Mouse (Mus musculus) midbrain, embryonic 11.5 days (tissue): ENCODE data around the gene Ccr7. TPM values are rescaled to one million over a fixed set of nuclear protein-coding genes. Genes with fewer than 3 reads are reported as not detected.

Experiments
- ATAC-seq: fragments of 200-750 bp; cut with Nextera tagmentation; 2 replicates; pipeline ENCODE4 v1.8.0; 2017; ENCODE audit warnings: moderate TSS enrichment, moderate library complexity; ENCODE audit not compliant: low FRiP score
- DNase-seq: peaks from one replicate; pipeline ENCODE4 v3.0.0; 2015; ENCODE audit warnings: low spot score; ENCODE audit errors: missing footprints
- H3K27ac ChIP-seq: fragments of 300-500 bp; sonication (generic); 2 replicates; pipeline ENCODE4 v1.5.1; 2014; ENCODE audit warnings: low read depth, low read length
- H3K27me3 ChIP-seq: fragments of 300-500 bp; sonication (generic); 2 replicates; pipeline ENCODE4 v1.6.1; 2014; ENCODE audit warnings: mild to moderate bottlenecking, low read length, moderate library complexity, mixed read lengths; ENCODE audit not compliant: control insufficient read depth, insufficient read depth
- H3K36me3 ChIP-seq: fragments of 300-500 bp; sonication (generic); 2 replicates; pipeline ENCODE4 v1.6.1; 2014; ENCODE audit warnings: mild to moderate bottlenecking, low read length, moderate library complexity, mixed read lengths; ENCODE audit not compliant: control insufficient read depth, insufficient read depth
- H3K4me1 ChIP-seq: fragments of 300-500 bp; sonication (generic); 2 replicates; pipeline ENCODE4 v1.6.1; 2014; ENCODE audit warnings: low read length; ENCODE audit not compliant: control insufficient read depth, insufficient read depth
- H3K4me2 ChIP-seq: fragments of 300-500 bp; sonication (generic); 2 replicates; pipeline ENCODE4 v1.6.1; 2014; ENCODE audit warnings: mild to moderate bottlenecking, moderate library complexity
- H3K4me3 ChIP-seq: fragments of 300-500 bp; sonication (generic); 2 replicates; pipeline ENCODE4 v1.5.1; 2014; ENCODE audit warnings: low read depth, low read length
- H3K9ac ChIP-seq: fragments of 300-500 bp; sonication (generic); 2 replicates; pipeline ENCODE4 v1.6.1; 2014; ENCODE audit warnings: low read length
- H3K9me3 ChIP-seq: fragments of 300-500 bp; sonication (generic); 2 replicates; pipeline ENCODE4 v1.6.1; 2016; ENCODE audit warnings: low read length; ENCODE audit not compliant: control insufficient read depth
- WGBS: fragments of 180-500 bp; shearing (Covaris S2); extraction: QIAGEN DNeasy Blood & Tissue Kit; methylation state at CpG from one replicate; pipeline ENCODE4 v1.1.7; 2014; 5-methylcytosine and 5-hydroxymethylcytosine counted together
- polyA plus RNA-seq: library from polyadenylated mRNA; unstranded; fragments of >200 nt; fragmentation: Nextera tagmentation; extraction: Ambion mirVana; gene quantifications from 2 replicates; pipeline ENCODE4 v1.2.1, GENCODE M21; 2014

The Ccr7 gene
- polyA plus RNA-seq, 1 experiment from 2014 or later: not detected

- no peaks in the 10 kb centered on the region for H3K27me3 ChIP-seq
- H3K36me3 ChIP-seq: no peaks in the 10 kb centered on the region
- no peak overlapping the region for H3K27ac ChIP-seq
- no peak overlapping the region for H3K9ac ChIP-seq
- no peaks in the 10 kb centered on the region for H3K9me3 ChIP-seq
- H3K4me3 ChIP-seq: no peak overlapping the region
- DNase-seq (peak; percentile 89), ATAC-seq (peak; percentile 51; the same call in 1 of the 2 replicates)
- 34% methylated on average over 16 of the region's 16 CpGs for WGBS
- peaks cover 17% of the 10 kb centered on the region for H3K4me1 ChIP-seq
- no peak overlapping the region for H3K4me2 ChIP-seq
Observed at GRCm38 (mm10) chr11:99148896-99149703, 5.8 kb downstream of the Ccr7 start.

GRCm38 (mm10) chr11:99148400-99148799, 6.5 kb downstream of the Ccr7 start:
- Histone ChIP-seq H3K4me2 (no peak overlapping the region), H3K27ac (no peak overlapping the region), H3K27me3 (no peaks in the 10 kb centered on the region), H3K36me3 (no peaks in the 10 kb centered on the region), H3K9me3 (no peaks in the 10 kb centered on the region), H3K9ac (no peak overlapping the region), H3K4me3 (no peak overlapping the region), H3K4me1 (peaks cover 17% of the 10 kb centered on the region)
- peak; percentile 83 for DNase-seq
- no peak for ATAC-seq
- 72% methylated on average over 8 of the region's 8 CpGs for WGBS

- DNase-seq: no peak
- peak; percentile 43 for ATAC-seq
- Histone ChIP-seq H3K27ac (peak overlapping the region; percentile 68), H3K4me2 (no peak overlapping the region), H3K9ac (no peak overlapping the region), H3K4me1 (peaks cover 17% of the 10 kb centered on the region), H3K9me3 (no peaks in the 10 kb centered on the region), H3K36me3 (no peaks in the 10 kb centered on the region), H3K4me3 (no peak overlapping the region), H3K27me3 (no peaks in the 10 kb centered on the region)
- WGBS: 35% methylated on average over 4 of the region's 4 CpGs
Observed at GRCm38 (mm10) chr11:99147920-99148289, 7.0 kb downstream of the Ccr7 start.

DNA sequence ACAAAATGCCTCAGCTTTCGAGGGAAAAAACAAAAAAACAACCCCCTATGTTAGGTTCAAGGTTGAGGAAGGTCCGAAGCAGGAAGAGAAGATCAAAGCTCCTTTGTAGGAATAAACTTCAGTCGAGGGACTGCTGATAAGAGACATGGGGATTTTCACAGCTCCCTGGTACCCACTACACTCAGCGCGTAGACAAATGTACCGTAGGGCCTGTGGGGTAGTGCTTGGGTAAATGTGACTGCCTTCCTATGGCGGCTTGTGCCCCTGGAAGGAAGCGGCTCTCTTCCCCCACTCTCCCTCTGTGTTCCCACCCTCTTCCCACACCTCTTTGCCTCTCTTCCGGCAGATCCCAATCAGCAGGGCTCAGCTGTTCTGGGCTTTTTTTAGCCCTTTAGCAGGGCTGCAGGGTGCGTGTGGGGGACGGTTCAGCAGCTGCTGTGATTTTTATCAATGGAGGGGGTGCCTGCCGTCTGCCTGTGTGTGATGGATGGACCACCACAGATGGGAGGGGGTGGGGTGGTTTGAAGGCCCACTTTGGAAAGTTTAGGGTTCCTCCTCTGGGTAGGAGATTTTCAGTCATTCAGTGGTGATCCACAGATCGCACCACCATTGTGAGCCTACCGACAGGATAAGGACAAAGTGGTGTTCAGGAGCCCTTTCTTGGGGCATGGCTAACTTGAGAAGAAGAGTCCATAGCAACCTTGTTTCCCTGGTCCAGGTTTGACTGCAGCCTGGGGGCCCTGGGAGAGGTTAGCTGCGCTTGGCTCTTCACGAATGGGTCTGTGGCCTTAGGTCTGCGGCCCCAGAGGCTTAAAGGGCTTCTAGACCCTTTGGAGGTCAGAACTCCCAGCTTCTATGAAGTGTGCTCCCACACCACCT, 7.6 kb downstream of the Ccr7 start:
- DNase-seq: peak; percentile 91
- Histone ChIP-seq H3K4me1 (peaks cover 17% of the 10 kb centered on the region), H3K36me3 (no peaks in the 10 kb centered on the region), H3K9me3 (no peaks in the 10 kb centered on the region), H3K27me3 (no peaks in the 10 kb centered on the region), H3K4me3 (no peak overlapping the region), H3K9ac (peak overlapping the region; percentile 18; the same call in 1 of the 2 replicates), H3K4me2 (no peak overlapping the region), H3K27ac (peak overlapping the region; percentile 68)
- peak; percentile 36 for ATAC-seq
- WGBS: 55% methylated on average over 17 of the region's 17 CpGs

DNA sequence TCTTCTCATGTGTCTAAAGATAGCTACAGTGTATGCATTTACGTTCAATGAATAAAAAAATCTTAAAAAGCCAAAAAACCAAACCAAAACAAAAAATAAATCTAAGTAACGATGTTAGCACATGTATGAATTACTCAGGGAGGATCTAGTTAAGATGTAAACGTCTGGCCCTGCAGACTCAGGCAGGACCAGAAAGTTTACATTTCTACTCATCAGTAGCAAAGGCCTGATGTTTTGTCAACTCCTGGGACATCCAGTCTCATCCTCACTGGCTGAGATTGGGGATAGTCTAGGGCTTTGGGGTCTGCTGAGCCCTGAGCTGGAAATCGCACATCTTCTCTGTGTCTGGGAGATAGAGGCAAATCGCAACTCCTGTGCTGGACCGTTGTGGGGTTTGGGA, 8.3 kb downstream of the Ccr7 start:
- WGBS: 84% methylated on average over 6 of the region's 6 CpGs
- peak; percentile 76 for DNase-seq
- peaks cover 17% of the 10 kb centered on the region for H3K4me1 ChIP-seq

GRCm38 (mm10) chr11:99145765-99146164, 9.1 kb downstream of the Ccr7 start:
- H3K9ac ChIP-seq: no peak overlapping the region
- no peaks in the 10 kb centered on the region for H3K9me3 ChIP-seq
- no peaks in the 10 kb centered on the region for H3K36me3 ChIP-seq
- WGBS: 96% methylated on average over 16 of the region's 16 CpGs
- H3K27me3 ChIP-seq: no peaks in the 10 kb centered on the region
- H3K4me2 ChIP-seq: no peak overlapping the region
- no peak overlapping the region for H3K4me3 ChIP-seq
- no peak overlapping the region for H3K27ac ChIP-seq
- peak; percentile 57 for DNase-seq
- no peak for ATAC-seq
- H3K4me1 ChIP-seq: peaks cover 17% of the 10 kb centered on the region

More for the DNA sequence above, 8.3 kb downstream of the Ccr7 start:
- Histone ChIP-seq H3K9me3 (no peaks in the 10 kb centered on the region), H3K9ac (no peak overlapping the region), H3K36me3 (no peaks in the 10 kb centered on the region), H3K27me3 (no peaks in the 10 kb centered on the region), H3K27ac (no peak overlapping the region), H3K4me2 (no peak overlapping the region), H3K4me3 (no peak overlapping the region)
- no peak for ATAC-seq

GRCm38 (mm10) chr11:99144940-99145339, 9.9 kb downstream of the Ccr7 start:
- WGBS: 86% methylated on average over 23 of the region's 23 CpGs
- no peak for ATAC-seq
- no peak overlapping the region for H3K4me3 ChIP-seq
- H3K4me1 ChIP-seq: peaks cover 17% of the 10 kb centered on the region
- no peaks in the 10 kb centered on the region for H3K9me3 ChIP-seq
- no peak overlapping the region for H3K4me2 ChIP-seq
- no peak overlapping the region for H3K27ac ChIP-seq
- H3K9ac ChIP-seq: no peak overlapping the region
- H3K27me3 ChIP-seq: no peaks in the 10 kb centered on the region
- peak; percentile 19 for DNase-seq
- H3K36me3 ChIP-seq: no peaks in the 10 kb centered on the region

DNA sequence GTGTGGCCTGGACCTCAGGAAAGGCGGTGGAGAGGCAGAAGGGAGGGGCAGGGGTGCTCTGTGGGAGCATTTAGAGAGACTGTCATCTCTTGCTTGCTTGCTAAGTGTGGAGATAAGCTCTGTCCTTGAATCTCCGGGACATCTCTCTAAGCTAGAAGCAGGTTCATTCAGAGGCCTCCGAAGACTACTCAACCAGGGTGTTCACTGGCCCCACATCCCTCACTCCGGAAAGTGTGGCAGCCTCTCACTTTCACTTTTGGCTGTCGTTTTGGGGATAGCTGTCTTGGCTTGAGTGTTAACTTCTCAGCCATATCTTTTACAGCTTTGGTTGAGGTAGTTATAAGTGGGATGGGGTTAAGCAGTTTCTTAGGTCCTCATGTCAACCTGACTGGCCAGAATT, 10.4 kb downstream of the Ccr7 start:
- DNase-seq (peak; percentile 65), ATAC-seq (no peak)
- no peak overlapping the region for H3K27ac ChIP-seq
- H3K4me1 ChIP-seq: peaks cover 15% of the 10 kb centered on the region
- 84% methylated on average over 5 of the region's 5 CpGs for WGBS
- no peaks in the 10 kb centered on the region for H3K27me3 ChIP-seq
- no peak overlapping the region for H3K9ac ChIP-seq
- no peaks in the 10 kb centered on the region for H3K36me3 ChIP-seq
- no peak overlapping the region for H3K4me2 ChIP-seq
- H3K9me3 ChIP-seq: no peaks in the 10 kb centered on the region
- H3K4me3 ChIP-seq: no peak overlapping the region
